Mouse (Mus musculus) thymus, adult 18-20 months (tissue): ENCODE results near the gene Gapvd1.

Experiments used
- DNase-seq, 2 experiments: peaks; one replicate each; pipeline ENCODE4 v3.0.0; 2022; ENCODE audit warnings: mixed read lengths in 2 of 2

Gapvd1 gene

DNA sequence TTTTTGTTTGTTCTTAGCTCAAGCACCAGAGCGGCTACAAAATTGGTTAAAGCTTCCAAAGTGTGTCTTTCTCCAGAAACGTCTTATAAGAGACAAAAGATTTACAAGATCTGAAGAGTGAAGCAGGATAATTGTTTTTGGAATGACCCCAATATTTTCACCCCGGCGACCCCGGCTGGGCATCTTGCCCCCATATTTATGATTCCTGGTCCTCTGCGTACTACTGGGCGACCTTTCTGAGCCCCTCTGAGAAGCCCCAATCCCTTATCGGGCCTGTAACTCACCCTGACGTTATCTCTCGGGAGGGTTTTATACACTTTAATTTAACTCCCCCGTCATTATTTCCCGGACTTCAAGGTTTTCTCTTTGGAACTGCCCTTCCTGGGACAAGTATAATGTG lies 123.0 kb downstream of the Gapvd1 start:
- no peak for DNase-seq

- no peak for DNase-seq
These were observed 124.6 kb downstream of the Gapvd1 start for GRCm38 (mm10) chr2:34630445-34630844.

- no peak for DNase-seq
These were observed 125.3 kb downstream of the Gapvd1 start for GRCm38 (mm10) chr2:34629758-34630157.

DNA sequence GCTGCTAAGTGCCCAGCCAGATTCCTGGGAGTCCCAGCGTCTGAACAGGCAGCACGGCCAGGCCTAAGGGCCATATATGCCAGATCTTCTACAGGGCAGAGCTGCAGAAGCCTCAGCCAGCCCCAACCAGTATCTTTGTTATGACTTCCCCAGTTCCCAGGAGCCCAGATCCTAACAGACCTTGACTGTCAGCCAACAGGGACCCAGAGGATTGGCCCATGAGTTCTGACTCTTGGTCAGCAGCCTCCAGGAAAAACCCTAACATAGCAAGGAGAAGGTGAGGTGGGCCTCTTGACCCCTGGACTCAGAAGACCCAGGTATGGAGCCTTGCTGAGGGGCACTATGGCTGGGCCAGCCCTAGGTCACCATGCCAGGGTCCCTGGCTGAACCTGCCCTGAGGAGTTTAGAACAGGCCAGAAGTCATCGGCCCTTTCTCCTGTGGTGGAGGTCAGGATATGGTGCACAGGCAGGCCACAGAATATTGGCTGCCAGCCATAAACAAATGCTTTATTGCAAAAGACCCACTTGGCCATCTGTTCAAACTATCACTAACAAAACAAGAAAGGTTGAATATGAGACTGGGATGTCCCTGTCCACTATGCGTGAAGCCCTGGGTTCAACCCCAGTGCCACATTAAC lies 126.0 kb downstream of the Gapvd1 start:
- no peak for DNase-seq

- no peak for DNase-seq
These were observed 127.5 kb downstream of the Gapvd1 start for GRCm38 (mm10) chr2:34627328-34628226.
